Mouse (Mus musculus) heart, embryonic 12.5 days (tissue): ENCODE measurements around the gene Wnt3. TPM values are rescaled to one million over a fixed set of nuclear protein-coding genes. Genes with fewer than 3 reads are reported as not detected.

Experiments used
- ATAC-seq: fragments of 200-750 bp; cut with Nextera tagmentation; 2 replicates; pipeline ENCODE4 v1.8.0; 2017; ENCODE audit warnings: moderate TSS enrichment, moderate library complexity; ENCODE audit not compliant: insufficient number of reproducible peaks, low FRiP score
- H3K27ac ChIP-seq: fragments of 300-500 bp; sonication (generic); 2 replicates; pipeline ENCODE4 v1.5.1; 2016; ENCODE audit warnings: mild to moderate bottlenecking, moderate library complexity; ENCODE audit not compliant: poor library complexity, severe bottlenecking
- H3K27me3 ChIP-seq: fragments of 300-500 bp; sonication (generic); replicated peaks from 2 replicates; pipeline ENCODE4 v1.6.1; 2016; ENCODE audit warnings: mild to moderate bottlenecking, moderate library complexity
- H3K36me3 ChIP-seq: fragments of 300-500 bp; sonication (generic); 2 replicates; pipeline ENCODE4 v1.6.1; 2016; ENCODE audit warnings: mild to moderate bottlenecking, moderate library complexity
- H3K4me1 ChIP-seq: fragments of 300-500 bp; sonication (generic); replicated peaks from 2 replicates; pipeline ENCODE4 v1.6.1; 2016; ENCODE audit warnings: mild to moderate bottlenecking
- H3K4me2 ChIP-seq: fragments of 300-500 bp; sonication (generic); 2 replicates; pipeline ENCODE4 v1.6.1; 2016; ENCODE audit warnings: mild to moderate bottlenecking, moderate library complexity
- H3K4me3 ChIP-seq: fragments of 300-500 bp; sonication (generic); 2 replicates; pipeline ENCODE4 v1.5.1; 2016; ENCODE audit warnings: mild to moderate bottlenecking
- H3K9ac ChIP-seq: fragments of 300-500 bp; sonication (generic); 2 replicates; pipeline ENCODE4 v1.6.1; 2016; ENCODE audit warnings: mild to moderate bottlenecking, moderate library complexity
- H3K9me3 ChIP-seq: fragments of 300-500 bp; sonication (generic); replicated peaks from 2 replicates; pipeline ENCODE4 v1.6.1; 2016; ENCODE audit warnings: mild to moderate bottlenecking, moderate library complexity
- WGBS: fragments of 180-500 bp; shearing (Covaris S2); methylation state at CpG from one replicate; pipeline ENCODE4 v1.1.7; 2016; 5-methylcytosine and 5-hydroxymethylcytosine counted together
- polyA plus RNA-seq: library from polyadenylated mRNA; unstranded; fragments of >200 nt; fragmentation: Nextera tagmentation; extraction: Ambion mirVana; gene quantifications from 2 replicates; pipeline ENCODE4 v1.2.1, GENCODE M21; 2016

Wnt3 gene
- 0.12 and 0.23 TPM in 2 replicates for polyA plus RNA-seq

DNA sequence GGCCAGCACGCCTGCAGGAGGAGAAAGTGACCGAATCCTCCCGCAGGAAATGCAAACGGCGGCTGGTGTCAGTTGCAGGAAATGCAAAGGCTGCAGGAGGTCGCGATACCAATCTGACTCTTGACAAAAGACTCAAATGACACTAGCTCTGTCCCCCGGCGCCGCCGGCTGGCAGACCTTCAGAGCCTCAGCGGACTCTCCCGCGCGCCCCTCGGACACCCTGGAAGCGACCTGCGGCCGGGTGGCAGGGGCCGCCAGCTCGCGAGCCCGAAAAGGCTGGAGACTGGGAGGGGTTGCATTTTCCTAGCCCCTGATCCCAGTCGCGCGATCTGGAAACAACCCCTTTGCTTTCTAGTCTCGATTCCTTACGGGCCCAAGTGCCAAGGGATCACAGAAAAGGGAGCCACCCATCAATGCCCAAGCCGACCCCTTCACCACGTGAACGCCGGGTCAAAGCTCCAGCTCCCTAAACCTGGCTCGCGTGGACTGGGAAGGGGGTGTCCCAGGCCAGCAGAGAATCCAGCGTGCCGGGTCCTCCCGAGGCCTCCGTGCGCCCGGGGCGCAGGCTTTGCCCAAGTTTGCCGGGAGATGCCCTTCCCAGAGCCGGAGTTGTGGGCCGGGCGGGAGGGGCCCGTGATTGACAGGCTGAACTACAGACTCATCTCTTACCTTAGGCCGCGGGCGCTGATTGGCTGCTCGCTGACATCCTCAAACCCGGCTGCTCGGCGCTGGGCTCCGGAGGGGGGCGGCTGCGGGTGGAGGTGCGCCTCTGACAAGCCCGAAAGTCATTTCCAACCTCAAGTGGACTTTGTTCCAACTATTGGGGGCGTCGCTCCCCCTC is at the start of gene Wnt3:
Gene Wnt3 (plus strand): TSS at position 764 of the 841 bp plus-strand sequence.
- Histone ChIP-seq H3K27me3 (peaks cover 97% of the 10 kb centered on the region), H3K9ac (0 out of 2 replicates have a peak within 1 kb of the TSS, but pooled peaks have one; percentile 18)
- under 1% methylated on average over 60 of the region's 60 CpGs for WGBS

DNA sequence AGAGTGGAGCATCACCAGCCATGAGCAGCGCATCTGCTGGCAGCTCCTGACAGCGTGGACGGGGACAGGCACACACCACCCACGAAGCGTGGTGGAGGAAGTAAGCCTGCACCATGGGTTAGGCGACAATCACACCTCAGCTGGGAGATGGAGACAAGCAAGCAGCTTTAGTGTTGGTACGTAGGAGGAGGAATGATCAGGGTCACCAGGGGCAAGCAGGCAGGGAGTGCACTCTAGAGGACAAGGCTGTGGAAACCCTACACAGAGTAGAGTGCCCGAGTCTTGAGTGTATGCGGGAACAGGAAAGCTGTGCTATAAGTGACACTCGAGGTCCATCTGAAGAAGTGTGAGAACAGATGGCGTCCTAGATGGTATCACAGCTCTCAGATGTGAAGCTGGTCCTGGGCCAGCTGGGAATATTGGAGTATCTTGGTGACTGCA is 49.6 kb upstream of the Wnt3 start:
- Histone ChIP-seq H3K27me3 (no peaks in the 10 kb centered on the region), H3K9me3 (no peaks in the 10 kb centered on the region), H3K9ac (no peak overlapping the region), H3K4me3 (no peak overlapping the region), H3K36me3 (no peaks in the 10 kb centered on the region), H3K27ac (no peak overlapping the region), H3K4me1 (peaks cover 10% of the 10 kb centered on the region), H3K4me2 (no peak overlapping the region)
- no peak for ATAC-seq
- WGBS, result 63% methylated on average over 11 of the region's 11 CpGs

More for the DNA sequence above, at the start of gene Wnt3:
- peak within 1 kb of the TSS; percentile 43 for H3K4me3 ChIP-seq
- H3K9me3 ChIP-seq, result no peaks in the 10 kb centered on the region
- H3K4me1 ChIP-seq, result peaks cover 23% of the 10 kb centered on the region
- ATAC-seq, result no peak
- no peak within 1 kb of the TSS for H3K27ac ChIP-seq
- H3K4me2 ChIP-seq, result peak within 1 kb of the TSS; percentile 68
- no peaks in the 10 kb centered on the region for H3K36me3 ChIP-seq

DNA sequence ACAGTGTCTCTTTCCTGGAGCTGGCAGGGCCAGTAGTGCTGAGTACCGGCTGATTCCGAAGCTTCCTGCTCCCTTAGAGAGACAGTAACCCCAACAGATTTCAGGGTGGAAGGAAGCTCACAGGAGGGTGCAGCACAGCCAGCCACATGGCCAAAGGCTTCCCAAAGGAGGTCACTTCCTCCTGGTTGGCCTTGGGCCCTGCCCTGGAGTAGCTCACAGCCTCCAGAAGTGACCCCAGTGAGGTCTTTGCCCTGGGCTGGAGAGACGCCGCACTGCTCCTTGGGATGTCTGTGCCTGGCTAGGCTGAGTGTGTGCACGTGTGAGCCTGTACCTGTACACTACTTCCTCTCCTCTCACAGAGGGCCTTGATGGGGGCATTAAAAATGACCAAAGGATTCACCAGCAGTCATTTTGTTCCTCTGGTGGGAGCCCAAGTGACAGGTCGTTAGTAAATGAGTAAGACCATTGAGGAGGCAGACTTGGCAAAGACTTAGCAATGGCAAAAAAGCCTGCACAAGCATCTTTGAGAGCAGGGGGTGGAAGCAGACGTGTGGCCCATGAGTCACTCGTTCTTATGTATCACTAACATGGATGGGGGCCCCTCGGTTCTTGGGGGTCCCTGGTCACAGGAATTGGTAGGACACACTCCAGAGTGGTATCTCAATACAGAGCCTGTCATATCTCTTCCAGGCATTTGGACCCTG is 44.5 kb upstream of the Wnt3 start:
- H3K27ac ChIP-seq, result no peak overlapping the region
- H3K36me3 ChIP-seq, result no peaks in the 10 kb centered on the region
- H3K9ac ChIP-seq, result no peak overlapping the region
- H3K4me1 ChIP-seq, result peaks cover 19% of the 10 kb centered on the region
- H3K27me3 ChIP-seq, result peaks cover 18% of the 10 kb centered on the region
- H3K4me3 ChIP-seq, result no peak overlapping the region
- H3K9me3 ChIP-seq, result no peaks in the 10 kb centered on the region
- 74% methylated on average over 9 of the region's 9 CpGs for WGBS
- ATAC-seq, result no peak
- no peak overlapping the region for H3K4me2 ChIP-seq

DNA sequence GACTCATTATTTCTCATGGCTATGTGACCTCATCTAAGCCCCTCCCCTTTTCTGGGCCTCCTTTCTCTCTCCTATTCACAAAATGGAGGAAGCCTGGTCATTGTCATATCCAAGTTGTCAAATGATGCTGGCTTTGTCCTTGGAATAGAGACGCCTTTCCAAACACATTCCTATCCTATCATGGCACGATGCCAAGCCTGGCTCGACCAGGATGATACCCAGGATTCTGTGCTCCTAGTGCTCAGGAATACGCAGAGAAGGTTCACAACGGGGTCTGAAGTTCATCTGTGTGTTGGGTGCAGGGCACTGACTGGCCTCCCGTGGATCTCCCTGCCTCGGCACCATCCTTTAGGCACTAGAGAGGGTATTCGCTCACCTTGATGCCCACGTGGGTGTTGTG is 42.4 kb upstream of the Wnt3 start:
- H3K27me3 ChIP-seq, result peaks cover 18% of the 10 kb centered on the region
- no peak overlapping the region for H3K27ac ChIP-seq
- H3K9ac ChIP-seq, result no peak overlapping the region
- H3K4me1 ChIP-seq, result peaks cover 19% of the 10 kb centered on the region
- H3K9me3 ChIP-seq, result no peaks in the 10 kb centered on the region
- H3K36me3 ChIP-seq, result no peaks in the 10 kb centered on the region
- no peak overlapping the region for H3K4me2 ChIP-seq
- 68% methylated on average over 9 of the region's 9 CpGs for WGBS
- no peak for ATAC-seq
- no peak overlapping the region for H3K4me3 ChIP-seq

DNA sequence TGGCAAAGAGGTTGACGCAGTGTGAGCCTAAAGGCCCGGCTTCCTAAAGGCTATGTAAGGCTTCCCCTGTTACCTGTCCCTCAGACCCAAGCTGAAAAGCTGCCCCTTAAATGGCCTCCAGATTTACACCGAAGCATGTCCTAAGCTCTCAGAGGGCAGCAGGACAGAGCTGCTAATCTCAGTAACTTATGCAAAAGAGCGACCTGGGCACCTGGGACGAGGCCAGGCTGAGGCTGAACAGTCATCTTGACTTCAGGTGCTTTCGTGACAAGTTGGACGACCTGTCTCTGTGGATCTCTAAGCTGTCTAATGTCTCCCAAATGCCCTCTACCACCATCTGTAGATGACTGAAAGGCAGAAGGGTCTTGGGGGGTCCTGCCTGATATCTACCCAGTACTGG is 41.6 kb upstream of the Wnt3 start:
- ATAC-seq, result no peak
- WGBS, result 78% methylated on average over 7 of the region's 7 CpGs

DNA sequence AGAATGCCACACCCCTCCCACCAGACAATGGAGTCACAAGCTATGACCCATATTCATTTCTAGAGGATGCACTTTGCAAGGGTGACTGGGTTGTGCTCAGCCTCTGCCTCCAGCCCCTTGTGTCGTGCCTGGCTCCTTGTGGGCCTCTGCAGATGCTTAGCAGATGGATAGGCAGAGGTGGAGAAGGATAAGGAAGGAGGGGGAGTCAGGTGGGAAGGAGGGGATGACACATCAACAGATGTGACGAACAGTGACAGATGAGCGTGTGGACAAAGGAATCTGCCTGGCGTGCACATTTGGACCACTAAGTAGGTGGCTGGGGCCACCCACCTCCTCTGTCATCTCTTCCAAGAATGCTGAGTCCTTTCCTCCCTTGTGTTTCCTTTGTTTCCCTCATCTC is 40.9 kb upstream of the Wnt3 start:
- Histone ChIP-seq H3K9ac (no peak overlapping the region), H3K36me3 (no peaks in the 10 kb centered on the region), H3K9me3 (no peaks in the 10 kb centered on the region), H3K27ac (no peak overlapping the region), H3K4me1 (peaks cover 19% of the 10 kb centered on the region), H3K4me2 (no peak overlapping the region), H3K27me3 (peaks cover 18% of the 10 kb centered on the region), H3K4me3 (no peak overlapping the region)
- ATAC-seq, result no peak
- WGBS, result 56% methylated on average over 4 of the region's 4 CpGs

More for the DNA sequence above, 41.6 kb upstream of the Wnt3 start:
- Histone ChIP-seq H3K9ac (no peak overlapping the region), H3K4me3 (no peak overlapping the region), H3K36me3 (no peaks in the 10 kb centered on the region), H3K4me1 (peaks cover 19% of the 10 kb centered on the region), H3K27me3 (peaks cover 18% of the 10 kb centered on the region), H3K9me3 (no peaks in the 10 kb centered on the region), H3K4me2 (no peak overlapping the region), H3K27ac (no peak overlapping the region)

DNA sequence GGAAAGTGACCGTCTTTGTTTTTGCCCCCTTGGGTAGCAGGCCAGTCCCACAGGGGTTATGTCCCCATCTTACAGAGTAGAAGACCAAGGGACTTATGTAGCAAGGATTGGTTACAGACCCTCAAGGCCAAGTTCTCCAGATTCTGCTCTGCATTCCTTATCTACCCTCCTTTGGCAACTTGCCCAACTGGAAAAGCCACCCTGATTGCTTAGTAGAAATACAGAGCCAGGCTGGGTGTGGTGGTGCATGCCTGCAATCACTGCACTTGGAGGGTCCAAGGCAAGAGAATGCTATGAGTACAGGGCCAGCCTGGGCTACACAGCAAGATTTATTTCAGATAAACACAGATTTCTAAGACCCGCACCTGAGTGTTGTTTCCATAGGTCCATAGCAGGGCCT is 40.0 kb upstream of the Wnt3 start:
- Histone ChIP-seq H3K4me2 (no peak overlapping the region), H3K27ac (no peak overlapping the region), H3K4me1 (peaks cover 19% of the 10 kb centered on the region), H3K36me3 (no peaks in the 10 kb centered on the region), H3K9me3 (no peaks in the 10 kb centered on the region), H3K27me3 (peaks cover 20% of the 10 kb centered on the region), H3K9ac (no peak overlapping the region), H3K4me3 (no peak overlapping the region)
- ATAC-seq, result no peak
- 82% methylated on average over 2 of the region's 2 CpGs for WGBS

DNA sequence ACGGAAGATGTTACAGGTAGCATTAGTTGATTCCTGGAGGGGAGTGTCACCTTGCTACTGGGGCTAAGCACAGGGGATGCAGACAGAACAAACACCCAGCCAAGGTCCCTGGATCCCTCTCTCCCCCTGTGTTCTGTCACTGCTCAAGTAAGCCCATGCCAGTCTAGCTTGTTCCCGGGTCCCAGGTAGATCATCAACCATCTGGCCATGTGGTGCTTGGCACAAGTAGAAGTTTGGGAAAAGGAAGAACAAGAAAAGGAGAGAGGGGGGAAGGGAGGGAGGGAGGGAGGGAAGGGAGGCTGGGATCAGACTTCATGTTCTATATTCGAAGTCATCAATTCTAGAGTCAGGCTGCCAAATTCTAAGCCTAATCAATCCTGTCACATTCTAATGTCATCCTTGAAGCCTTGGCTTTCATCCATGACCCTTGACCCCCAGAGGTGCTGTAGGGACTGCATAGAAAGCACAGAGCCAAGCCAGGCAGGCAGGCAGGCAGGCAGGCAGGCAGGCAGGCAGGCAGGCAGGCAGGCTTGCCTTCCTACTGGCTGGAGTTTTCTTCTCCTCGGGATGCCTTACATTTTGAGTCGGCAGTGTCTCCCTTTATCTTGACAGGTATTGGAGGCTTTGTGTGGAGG is 39.4 kb upstream of the Wnt3 start:
- Histone ChIP-seq H3K27me3 (peaks cover 26% of the 10 kb centered on the region), H3K4me3 (no peak overlapping the region), H3K4me2 (no peak overlapping the region), H3K4me1 (peaks cover 19% of the 10 kb centered on the region), H3K9ac (no peak overlapping the region), H3K9me3 (no peaks in the 10 kb centered on the region), H3K27ac (no peak overlapping the region), H3K36me3 (no peaks in the 10 kb centered on the region)
- WGBS, result 60% methylated on average over 5 of the region's 5 CpGs
- ATAC-seq, result no peak

DNA sequence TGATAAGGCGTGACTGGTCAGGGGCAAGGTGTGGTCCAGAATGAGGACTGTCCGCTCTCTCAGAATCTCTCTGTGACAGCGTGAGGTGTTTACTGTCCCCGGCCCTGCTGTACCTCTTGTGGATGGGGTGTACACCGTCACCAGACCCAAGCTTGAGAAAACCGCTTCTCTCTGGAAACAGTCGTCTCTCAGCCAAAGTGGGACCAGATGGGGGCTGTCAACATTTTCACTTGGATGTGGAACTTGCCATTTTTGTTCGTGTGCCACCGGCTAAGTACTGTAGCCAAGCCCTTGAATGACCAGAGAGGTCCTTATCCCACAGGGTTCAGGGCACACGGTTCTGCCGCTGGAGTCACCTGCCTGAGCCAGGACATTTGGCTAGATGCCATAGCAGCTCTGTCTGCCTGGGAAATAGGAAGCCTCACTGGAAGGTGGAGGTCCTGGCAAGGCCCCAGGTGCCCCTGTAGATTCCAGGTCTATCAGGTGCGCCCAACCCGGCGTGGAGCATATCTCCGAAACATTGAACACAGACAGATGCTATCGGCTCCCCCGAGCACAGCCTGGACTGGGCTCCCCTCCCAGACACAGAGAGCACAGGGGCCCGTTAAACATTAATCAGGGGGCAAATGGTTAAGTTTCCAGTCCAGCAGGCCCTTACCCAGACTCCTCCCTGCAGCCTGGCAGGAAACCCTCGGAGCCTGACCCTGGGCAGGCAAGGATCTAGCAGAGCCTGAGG is 38.7 kb upstream of the Wnt3 start:
- no peaks in the 10 kb centered on the region for H3K9me3 ChIP-seq
- H3K9ac ChIP-seq, result no peak overlapping the region
- peaks cover 32% of the 10 kb centered on the region for H3K27me3 ChIP-seq
- no peak overlapping the region for H3K27ac ChIP-seq
- H3K4me1 ChIP-seq, result peaks cover 19% of the 10 kb centered on the region
- H3K36me3 ChIP-seq, result no peaks in the 10 kb centered on the region
- H3K4me3 ChIP-seq, result no peak overlapping the region
- 70% methylated on average over 19 of the region's 19 CpGs for WGBS
- no peak for ATAC-seq
- H3K4me2 ChIP-seq, result no peak overlapping the region

DNA sequence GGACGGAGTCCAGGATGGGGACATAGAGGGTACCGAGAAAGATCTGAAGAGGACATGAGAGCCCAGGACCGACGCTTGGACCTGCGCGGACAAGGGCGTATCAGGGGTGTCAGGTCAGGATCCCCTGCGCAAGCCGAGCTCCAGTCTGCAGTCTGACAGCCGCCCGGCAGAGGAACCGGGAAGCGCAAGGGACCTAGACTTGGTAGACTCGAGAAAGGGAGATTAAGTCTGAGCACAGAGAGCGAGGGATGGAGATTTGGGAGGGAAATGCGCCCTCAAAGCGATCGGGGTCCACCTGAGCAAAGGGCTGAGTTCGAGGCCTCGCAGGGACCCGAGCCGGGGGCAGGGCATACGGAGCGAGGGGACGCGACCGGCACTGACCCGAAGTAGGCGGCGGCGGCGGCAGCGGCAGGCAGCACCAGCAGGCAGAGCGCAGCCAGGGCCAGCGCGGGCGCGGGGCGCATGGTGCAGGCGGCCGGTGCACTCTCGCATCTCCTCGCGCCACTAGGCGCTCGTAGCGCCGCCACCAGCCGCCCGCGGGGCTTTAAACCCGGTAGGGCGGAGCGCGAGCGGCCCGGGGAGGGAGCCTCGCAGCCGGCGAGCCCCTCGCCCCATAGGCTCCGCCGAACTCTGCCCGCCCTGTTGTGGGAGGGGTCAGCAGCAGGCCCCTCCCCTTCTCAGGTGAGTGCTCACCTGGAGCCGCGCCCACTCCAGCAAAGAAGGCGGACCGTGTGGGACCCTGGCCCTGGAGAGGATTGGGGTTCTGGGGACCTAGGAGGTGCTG is 24.5 kb upstream of the Wnt3 start, which contains the start of gene Wnt9b:
Gene Wnt9b (minus strand): TSS at position 516 of the 784 bp plus-strand sequence.
- Histone ChIP-seq H3K9ac (peak within 1 kb of the TSS; percentile 17; the same call in 1 of the 2 replicates), H3K4me2 (peak within 1 kb of the TSS; percentile 85), H3K4me1 (peaks cover 13% of the 10 kb centered on the region), H3K4me3 (peak within 1 kb of the TSS; percentile 48), H3K36me3 (no peaks in the 10 kb centered on the region), H3K27me3 (peaks cover 90% of the 10 kb centered on the region), H3K27ac (no peak within 1 kb of the TSS), H3K9me3 (no peaks in the 10 kb centered on the region)
- ATAC-seq, result peak; percentile 64
- under 1% methylated on average over 68 of the region's 68 CpGs for WGBS
